Comparison of ENCODE assay signal across 9 mouse cellular contexts in the genomic region with DNA sequence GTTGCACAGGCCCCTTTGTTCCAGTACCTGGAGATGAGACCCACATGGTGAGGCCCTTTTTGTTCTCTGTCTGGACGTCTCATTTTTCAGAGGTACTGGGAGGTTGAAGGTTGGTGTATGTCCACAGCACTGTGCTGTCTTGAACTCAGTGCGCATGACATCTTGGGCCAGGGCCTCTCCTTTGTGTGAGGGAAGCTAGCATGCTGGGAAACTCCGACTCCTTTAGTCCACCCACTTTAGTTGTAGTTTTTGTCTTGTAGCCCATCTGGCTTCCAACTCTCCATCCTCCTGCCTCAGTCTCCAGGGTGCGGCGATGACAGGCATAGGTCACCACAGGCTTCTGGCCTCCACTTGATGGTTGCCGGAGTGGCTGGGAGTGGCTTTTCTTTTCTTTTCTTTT. TPM values are rescaled to one million over a fixed set of nuclear protein-coding genes. Genes with fewer than 3 reads are reported as not detected.
DNase-seq lines count a peak whose midpoint lies in the region; ATAC-seq lines count a peak whose summit lies in the region.
"Had no signal": no experiment of that assay in that cellular context is flagged by ENCODE, and none has a peak within 500 bp of the region (broad histone marks: within the 10 kb centered on the region; RNA-seq: fewer than 3 reads in every experiment).

No protein-coding gene starts in this region.

- H3K36me3 ChIP-seq in kidney, embryonic 15.5 days = peaks cover 41% of the 10 kb centered on the region
- peaks cover 77% of the 10 kb centered on the region for H3K36me3 ChIP-seq in embryonic facial prominence, embryonic 10.5 days (replicated peaks)
- H3K36me3 ChIP-seq in hindbrain, embryonic 16.5 days (ENCODE audit: control insufficient read depth, insufficient read depth, low read length) = peaks cover 2% of the 10 kb centered on the region
- peaks cover 34% of the 10 kb centered on the region for H3K36me3 ChIP-seq in neural tube, embryonic 12.5 days

- WGBS in kidney, embryonic 15.5 days = 86% methylated on average over 6 of the region's 6 CpGs
- WGBS in embryonic facial prominence, embryonic 10.5 days = 84% methylated on average over 6 of the region's 6 CpGs
- WGBS in hindbrain, embryonic 16.5 days = 35% methylated on average over 6 of the region's 6 CpGs
- 61% methylated on average over 6 of the region's 6 CpGs for WGBS in neural tube, embryonic 12.5 days

- H3K27me3 ChIP-seq in kidney, embryonic 15.5 days = no peaks in the 10 kb centered on the region
- no peaks in the 10 kb centered on the region for H3K27me3 ChIP-seq in embryonic facial prominence, embryonic 10.5 days (replicated peaks; ENCODE audit: low read depth, poor library complexity, severe bottlenecking)
- no peaks in the 10 kb centered on the region for H3K27me3 ChIP-seq in hindbrain, embryonic 16.5 days (replicated peaks; ENCODE audit: control insufficient read depth, insufficient read depth, low read length)
- H3K27me3 ChIP-seq in neural tube, embryonic 12.5 days (replicated peaks) = no peaks in the 10 kb centered on the region

- H3K4me1 ChIP-seq in kidney, embryonic 15.5 days = peaks cover 55% of the 10 kb centered on the region
- H3K4me1 ChIP-seq in embryonic facial prominence, embryonic 10.5 days = peaks cover 43% of the 10 kb centered on the region
- H3K4me1 ChIP-seq in hindbrain, embryonic 16.5 days (ENCODE audit: control insufficient read depth, insufficient read depth, low read depth, low read length) = peaks cover 35% of the 10 kb centered on the region
- H3K4me1 ChIP-seq in neural tube, embryonic 12.5 days = peaks cover 29% of the 10 kb centered on the region

- no peak overlapping the region for H3K9ac ChIP-seq in kidney, embryonic 15.5 days
- peak overlapping the region; percentile 97 for H3K9ac ChIP-seq in hindbrain, embryonic 16.5 days (ENCODE audit: low read depth, low read length)
- H3K9ac ChIP-seq in neural tube, embryonic 12.5 days = peak overlapping the region; percentile 98; the same call in 1 of the 2 replicates

- H3K4me3 ChIP-seq in kidney, embryonic 15.5 days (replicated peaks) = peak overlapping the region; percentile 60
- H3K4me3 ChIP-seq in embryonic facial prominence, embryonic 10.5 days = peak overlapping the region; percentile 78
- peak overlapping the region; percentile 96 for H3K4me3 ChIP-seq in hindbrain, embryonic 16.5 days (ENCODE audit: low read length)
- peak overlapping the region; percentile 96 for H3K4me3 ChIP-seq in neural tube, embryonic 12.5 days

- peak overlapping the region; percentile 76 for H3K4me2 ChIP-seq in kidney, embryonic 15.5 days
- peak overlapping the region; percentile 97 for H3K4me2 ChIP-seq in hindbrain, embryonic 16.5 days (ENCODE audit: low read length)
- H3K4me2 ChIP-seq in neural tube, embryonic 12.5 days (replicated peaks) = peak overlapping the region; percentile 98

- DNase-seq in kidney, postnatal 36 days = no peak
- DNase-seq in embryonic facial prominence, embryonic 10.5 days (ENCODE audit: low spot score) = no peak
- DNase-seq in adrenal gland, postnatal 10 days = no peak
- DNase-seq in embryo, embryonic 10 days (ENCODE audit: low spot score) = no peak
- no peak for DNase-seq in urinary bladder, postnatal 36 days (ENCODE audit: low spot score in 2 of 2)

- H3K27ac ChIP-seq in kidney, embryonic 15.5 days = peak overlapping the region; percentile 98; the same call in 1 of the 2 replicates
- peak overlapping the region; percentile 99 for H3K27ac ChIP-seq in embryonic facial prominence, embryonic 10.5 days (replicated peaks)
- H3K27ac ChIP-seq in hindbrain, embryonic 16.5 days (ENCODE audit: low read depth, low read length) = peak overlapping the region; percentile 97
- no peak overlapping the region for H3K27ac ChIP-seq in neural tube, embryonic 12.5 days

- no peaks in the 10 kb centered on the region for H3K9me3 ChIP-seq in kidney, embryonic 15.5 days (replicated peaks)
- peaks cover 5% of the 10 kb centered on the region; the same call in 1 of the 2 replicates for H3K9me3 ChIP-seq in embryonic facial prominence, embryonic 10.5 days
- no peaks in the 10 kb centered on the region for H3K9me3 ChIP-seq in hindbrain, embryonic 16.5 days (ENCODE audit: control insufficient read depth, low read length)
- H3K9me3 ChIP-seq in neural tube, embryonic 12.5 days = peaks cover 4% of the 10 kb centered on the region; the same call in 1 of the 2 replicates

- no peak for ATAC-seq in kidney, embryonic 15.5 days (replicated peaks; ENCODE audit: low FRiP score)
- no peak for ATAC-seq in hindbrain, embryonic 16.5 days
- ATAC-seq in neural tube, embryonic 12.5 days (ENCODE audit: low FRiP score, low read depth) = no peak

RNA-seq across cellular contexts. Expression of gene Fscn1, which starts 4.5 kb away (rescaled TPM):
- polyA plus RNA-seq in kidney, embryonic 15.5 days (2015; fragmentation: Nextera tagmentation; extraction: Ambion mirVana) = 320 and 348 TPM in 2 replicates
- polyA plus RNA-seq in embryonic facial prominence, embryonic 10.5 days (2016; fragmentation: Nextera tagmentation; extraction: Ambion mirVana) = 759 and 790 TPM in 2 replicates
- 478 and 522 TPM in 2 replicates for polyA plus RNA-seq in hindbrain, embryonic 16.5 days (2015; fragmentation: Nextera tagmentation; extraction: Ambion mirVana)
- polyA plus RNA-seq in neural tube, embryonic 12.5 days (2016; fragmentation: Nextera tagmentation; extraction: Ambion mirVana) = 733 and 746 TPM in 2 replicates
- total RNA-seq in adrenal gland, postnatal 10 days (2021) = 100 to 1,000 TPM in 1 of 2 experiments, 10 to 100 TPM in 1; 85.6 to 125 TPM
- total RNA-seq: monocyte, adult 5-6 weeks had no signal

RNA-seq across cellular contexts. Expression of gene Actb, which starts 58.1 kb away (rescaled TPM):
- 14,718 and 15,443 TPM in 2 replicates for polyA plus RNA-seq in kidney, embryonic 15.5 days (2015; fragmentation: Nextera tagmentation; extraction: Ambion mirVana)
- 15,960 and 16,856 TPM in 2 replicates for polyA plus RNA-seq in embryonic facial prominence, embryonic 10.5 days (2016; fragmentation: Nextera tagmentation; extraction: Ambion mirVana)
- polyA plus RNA-seq in hindbrain, embryonic 16.5 days (2015; fragmentation: Nextera tagmentation; extraction: Ambion mirVana) = 11,512 and 13,219 TPM in 2 replicates
- 13,231 and 15,185 TPM in 2 replicates for polyA plus RNA-seq in neural tube, embryonic 12.5 days (2016; fragmentation: Nextera tagmentation; extraction: Ambion mirVana)
- total RNA-seq in adrenal gland, postnatal 10 days (2021) = 1,000 to 10,000 TPM; 2,913 to 2,936 TPM
